Mouse (Mus musculus): Measurements from ENCODE around the gene Scp2.

Gene Scp2

GRCm38 (mm10) chr4:108063616-108064015 is 81.2 kb downstream of the Scp2 start:
- no peak for ATAC-seq (ENCODE audit: insufficient number of reproducible peaks, low FRiP score, low TSS enrichment)

GRCm38 (mm10) chr4:108062524-108062923 is 82.3 kb downstream of the Scp2 start:
- ATAC-seq (ENCODE audit: insufficient number of reproducible peaks, low FRiP score, low TSS enrichment) = no peak

DNA sequence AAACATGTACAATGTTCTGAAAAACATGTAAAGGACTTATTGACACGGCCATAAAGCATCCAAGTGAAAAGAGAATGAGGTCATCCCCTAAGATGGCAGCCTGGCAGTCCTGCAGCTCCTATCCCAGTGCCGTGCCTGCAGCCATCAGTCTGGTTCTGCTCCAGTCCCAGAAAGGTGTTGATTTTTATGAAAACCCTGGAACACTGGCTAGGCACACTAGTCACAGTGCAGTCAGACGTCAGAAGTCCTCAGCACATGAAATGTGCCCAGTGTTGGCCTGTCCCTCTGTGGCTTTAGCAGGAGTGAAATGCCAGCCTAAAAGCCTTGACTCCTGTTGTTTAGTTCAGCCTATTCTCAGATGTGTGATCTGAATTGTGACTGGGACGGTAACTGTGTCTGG is 84.0 kb downstream of the Scp2 start:
- no peak for ATAC-seq (ENCODE audit: insufficient number of reproducible peaks, low FRiP score, low TSS enrichment)

- no peak for ATAC-seq (ENCODE audit: insufficient number of reproducible peaks, low FRiP score, low TSS enrichment)
Measured at GRCm38 (mm10) chr4:108059601-108060379, 85.0 kb downstream of the Scp2 start.

DNA sequence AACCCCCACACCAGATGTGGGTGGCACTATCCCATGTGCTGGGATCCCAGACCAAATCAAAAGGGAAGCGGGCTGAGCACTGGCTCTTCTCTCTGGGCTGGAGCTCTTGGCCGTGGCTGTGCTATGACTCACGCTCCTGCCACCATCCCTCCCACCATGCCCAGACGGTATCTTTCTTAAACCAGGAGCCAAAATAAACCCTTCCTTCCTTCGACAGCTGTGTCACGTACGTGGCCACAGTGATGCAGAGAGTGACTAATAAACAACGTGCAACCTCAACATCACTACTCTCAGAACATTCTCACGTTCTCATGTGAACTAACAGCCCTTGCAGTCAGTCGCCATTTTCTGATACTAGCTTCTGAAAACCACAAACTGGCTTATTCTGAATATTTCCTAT is 86.6 kb downstream of the Scp2 start:
- ATAC-seq (ENCODE audit: insufficient number of reproducible peaks, low FRiP score, low TSS enrichment) = no peak

DNA sequence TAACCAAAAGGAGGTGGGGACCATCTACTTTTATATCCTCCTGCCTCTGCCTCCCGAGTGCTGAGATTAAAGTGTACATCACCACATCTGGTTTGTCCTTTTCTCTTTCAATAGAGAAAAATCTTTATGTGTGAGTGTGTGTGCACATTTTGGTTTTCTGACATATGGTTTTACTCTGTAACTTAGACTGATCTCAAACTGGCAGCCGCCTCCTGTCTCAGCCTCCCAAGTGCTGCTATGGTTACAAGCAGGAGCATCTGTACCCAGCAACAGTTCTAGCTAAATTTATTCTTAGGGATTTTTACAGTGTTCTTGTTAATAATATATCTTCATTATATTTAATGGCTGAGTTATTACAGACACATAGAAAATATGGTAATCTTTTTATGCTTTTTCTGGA is 87.6 kb downstream of the Scp2 start:
- no peak for ATAC-seq (ENCODE audit: insufficient number of reproducible peaks, low FRiP score, low TSS enrichment)

DNA sequence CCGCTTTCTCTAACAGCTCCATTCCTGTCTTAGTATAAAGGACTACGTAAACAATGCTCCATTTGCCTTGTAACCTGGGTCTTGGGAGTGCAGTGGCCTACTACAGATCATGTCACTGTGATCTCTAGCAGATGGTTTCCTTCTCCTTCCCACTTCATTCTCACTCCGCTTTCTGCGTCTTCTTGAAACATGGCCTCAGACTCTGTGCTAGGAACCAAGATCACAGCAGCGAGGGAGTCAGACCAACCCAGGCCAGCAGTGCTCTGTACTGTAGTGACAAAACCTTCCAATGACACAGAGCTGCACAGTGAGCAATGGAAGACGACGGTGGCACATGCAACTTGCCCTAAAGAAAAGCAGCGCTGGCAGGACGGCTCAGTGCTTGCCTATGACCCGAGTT is 88.9 kb downstream of the Scp2 start:
- no peak for ATAC-seq (ENCODE audit: insufficient number of reproducible peaks, low FRiP score, low TSS enrichment)

GRCm38 (mm10) chr4:108052673-108053072 is 92.1 kb downstream of the Scp2 start:
- no peak for ATAC-seq (ENCODE audit: insufficient number of reproducible peaks, low FRiP score, low TSS enrichment)

DNA sequence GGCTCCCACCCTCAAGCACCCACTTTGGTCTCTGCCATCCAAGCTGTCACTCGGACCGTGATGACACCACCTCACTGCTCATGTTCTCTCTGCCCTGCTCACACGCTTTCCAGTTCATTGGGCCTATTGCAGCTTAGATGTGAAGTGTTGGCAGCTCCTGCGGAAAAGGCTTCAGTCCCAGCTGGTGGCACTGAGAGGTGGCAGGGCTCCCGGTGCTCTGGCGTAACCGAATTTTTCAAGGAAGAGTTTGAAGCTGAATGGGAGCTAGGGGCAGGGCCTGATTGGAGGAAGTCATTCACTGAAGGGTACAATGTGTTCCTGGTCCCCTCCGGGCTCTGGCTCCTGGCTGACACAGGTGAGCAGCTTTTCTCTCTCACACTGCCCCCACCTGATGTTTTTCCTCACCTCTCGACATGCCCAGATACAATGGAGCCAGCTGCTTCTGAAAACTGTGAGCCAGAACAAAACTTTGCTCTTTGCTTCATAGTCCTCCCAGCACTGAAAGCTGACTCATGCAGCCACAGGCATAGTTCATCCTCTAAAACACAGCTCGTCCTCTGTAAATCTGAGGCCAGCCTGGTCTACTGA is 93.0 kb downstream of the Scp2 start:
- ATAC-seq (ENCODE audit: insufficient number of reproducible peaks, low FRiP score, low TSS enrichment) = peak; percentile 88

DNA sequence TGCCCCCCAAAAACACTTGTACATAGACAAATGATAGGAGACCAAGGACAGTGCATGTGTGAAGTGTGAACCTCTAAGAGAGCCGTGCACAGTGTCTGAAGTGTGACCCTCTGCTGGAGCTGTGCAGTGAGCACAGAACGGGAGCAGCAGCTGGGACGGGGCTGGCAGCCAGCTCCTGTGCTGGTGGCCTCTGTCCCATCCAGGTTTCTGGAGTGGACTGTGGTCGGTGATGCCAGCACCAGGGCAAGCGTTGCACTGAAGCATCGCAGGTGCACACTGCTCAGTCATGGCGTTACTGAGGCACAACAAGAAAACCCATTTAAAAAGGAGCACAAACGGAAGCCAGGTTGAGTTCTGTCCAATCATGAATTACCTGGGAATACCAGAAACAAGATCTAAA is 98.7 kb downstream of the Scp2 start:
- ATAC-seq (ENCODE audit: insufficient number of reproducible peaks, low FRiP score, low TSS enrichment) = no peak

- ATAC-seq (ENCODE audit: insufficient number of reproducible peaks, low FRiP score, low TSS enrichment) = no peak
Measured at GRCm38 (mm10) chr4:108045136-108046107, 99.4 kb downstream of the Scp2 start.

DNA sequence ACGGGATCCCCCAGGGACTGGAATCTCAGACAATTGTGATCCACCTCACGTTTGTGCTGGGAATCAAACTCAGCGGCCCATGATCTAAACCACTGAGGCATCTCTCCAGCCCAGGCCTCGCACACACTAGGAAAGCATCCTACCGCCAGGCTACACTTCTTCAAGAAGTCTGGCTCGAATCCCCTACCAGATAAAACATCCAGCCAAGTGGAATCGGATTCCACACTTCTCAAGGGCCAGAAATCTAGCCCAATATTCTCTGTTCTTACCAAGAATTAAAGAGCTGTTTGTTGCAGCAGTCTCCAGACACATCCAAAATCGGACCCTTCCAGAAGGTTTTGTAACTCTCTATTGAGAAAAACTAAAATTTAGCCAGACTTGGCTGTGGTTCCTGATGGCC is 107.8 kb downstream of the Scp2 start:
- ATAC-seq (ENCODE audit: insufficient number of reproducible peaks, low FRiP score, low TSS enrichment) = no peak

DNA sequence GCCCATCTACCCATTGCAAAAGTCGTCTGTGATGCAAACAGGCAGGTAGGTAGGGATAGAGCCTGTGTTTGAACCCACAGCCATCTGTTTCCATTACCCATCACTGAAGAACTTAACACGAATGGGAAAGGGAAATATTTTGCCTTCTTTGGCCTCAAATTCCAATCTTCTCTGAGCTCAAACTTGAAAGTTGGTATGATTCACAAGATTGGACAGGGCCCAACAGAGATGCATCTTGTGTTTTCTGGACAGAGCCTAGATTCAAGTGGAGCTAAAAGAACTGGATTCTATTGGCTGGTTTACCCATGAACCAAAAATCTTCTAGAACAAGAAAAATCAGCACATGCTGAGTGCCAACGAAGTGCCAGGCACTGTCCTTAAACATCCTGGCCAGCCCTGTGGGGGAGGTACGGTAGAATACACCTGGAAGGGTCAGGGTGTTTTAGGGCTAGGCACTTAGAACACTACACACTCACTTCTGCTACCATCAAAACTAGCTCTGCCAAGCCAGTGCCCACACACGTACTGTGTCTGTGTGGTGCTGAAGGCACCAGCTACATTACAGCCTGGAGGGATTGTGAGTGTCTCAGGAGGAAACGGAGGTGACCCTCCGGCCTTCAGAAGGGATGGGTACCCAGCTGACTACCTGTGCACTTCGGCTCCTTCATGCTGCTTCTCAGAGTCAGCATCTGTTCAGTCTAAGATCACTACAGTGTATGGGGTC is 111.6 kb downstream of the Scp2 start:
- ATAC-seq (ENCODE audit: insufficient number of reproducible peaks, low FRiP score, low TSS enrichment) = no peak

GRCm38 (mm10) chr4:108032352-108032849 is 112.4 kb downstream of the Scp2 start:
- ATAC-seq (ENCODE audit: insufficient number of reproducible peaks, low FRiP score, low TSS enrichment) = no peak

GRCm38 (mm10) chr4:108031502-108032351 is 113.1 kb downstream of the Scp2 start:
- 0 out of 2 replicates have a peak, but pooled peaks have one; percentile 15 for ATAC-seq (ENCODE audit: insufficient number of reproducible peaks, low FRiP score, low TSS enrichment)

GRCm38 (mm10) chr4:108030888-108031501 is 113.8 kb downstream of the Scp2 start:
- ATAC-seq (ENCODE audit: insufficient number of reproducible peaks, low FRiP score, low TSS enrichment) = no peak

DNA sequence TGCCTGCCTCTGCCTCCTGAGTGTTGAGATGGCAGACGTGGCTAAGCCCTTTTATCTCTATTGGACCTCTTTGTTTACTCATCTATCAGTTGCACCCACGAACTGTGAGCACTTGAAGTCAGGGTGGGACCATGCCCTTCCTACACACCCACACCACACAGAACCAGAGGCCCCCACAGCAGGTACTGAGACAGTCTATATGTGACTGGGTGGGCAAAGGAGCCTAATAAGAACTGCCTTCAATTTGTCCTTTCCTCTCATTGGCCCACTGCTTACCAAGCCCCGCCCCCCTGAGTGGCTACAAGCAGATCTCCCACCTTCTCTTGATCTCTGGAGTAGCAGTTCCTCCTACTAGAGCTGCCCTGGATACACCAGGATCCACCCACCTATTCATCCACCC is 118.6 kb downstream of the Scp2 start:
- ATAC-seq (ENCODE audit: insufficient number of reproducible peaks, low FRiP score, low TSS enrichment) = no peak

DNA sequence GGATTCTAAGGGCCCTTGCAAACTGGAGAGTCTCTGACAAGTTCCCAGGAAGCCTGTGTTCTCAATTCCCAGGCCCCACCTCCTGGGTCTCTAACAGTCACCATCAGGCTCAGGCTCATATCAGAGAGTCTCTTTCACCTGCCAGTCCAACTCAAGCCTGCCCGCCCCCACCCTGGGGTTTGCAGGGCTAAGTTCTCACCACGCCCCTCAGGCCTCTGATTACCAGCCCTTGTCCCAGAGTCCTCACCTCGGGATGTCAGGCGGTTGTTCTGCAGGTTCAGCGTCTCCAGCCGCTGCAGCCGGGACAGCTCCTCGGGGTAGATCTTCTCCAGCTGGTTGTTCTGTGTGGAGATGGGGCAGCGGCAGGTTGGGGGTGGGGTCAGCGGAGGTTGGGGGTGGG is 119.5 kb downstream of the Scp2 start:
- ATAC-seq (ENCODE audit: insufficient number of reproducible peaks, low FRiP score, low TSS enrichment) = no peak

GRCm38 (mm10) chr4:108024641-108025040 is 120.2 kb downstream of the Scp2 start:
- no peak for ATAC-seq (ENCODE audit: insufficient number of reproducible peaks, low FRiP score, low TSS enrichment)
